Mouse (Mus musculus) erythroid progenitor cell, adult 5-6 weeks (primary cell): ENCODE data around the gene Atp2b1. TPM values are rescaled to one million over a fixed set of nuclear protein-coding genes. Genes with fewer than 3 reads are reported as not detected.
A peak's percentile ranks its signal among the peaks of the same experiment; 100 is the strongest.

ENCODE experiments used
- ATAC-seq: replicated peaks from 2 replicates; pipeline ENCODE4 v1.8.0; 2016; ENCODE audit warnings: moderate number of reproducible peaks, mild to moderate bottlenecking, moderate TSS enrichment, inconsistent platforms; ENCODE audit not compliant: poor library complexity, low FRiP score, severe bottlenecking
- total RNA-seq, 2 experiments: library from RNA; stranded (forward) in 1 of 2; stranded (reverse) in 1 of 2; fragments of 150-400 nt in 1 of 2; fragments of 186-747, 209-891 nt in 1 of 2; gene quantifications; 2 replicates each; pipeline versions ENCODE4 v1.2.3 to v1.2.4; 2015 to 2017; ENCODE audit warnings: low replicate concordance in 2 of 2

Gene Atp2b1
- total RNA-seq, 2 experiments from 2014 or later = 32.3 to 39.6 TPM

GRCm38 (mm10) chr10:98914810-98915241, 620 bp downstream of the Atp2b1 start:
- ATAC-seq = peak; percentile 88

GRCm38 (mm10) chr10:98915398-98915931, 1.3 kb downstream of the Atp2b1 start:
- ATAC-seq = no peak

DNA sequence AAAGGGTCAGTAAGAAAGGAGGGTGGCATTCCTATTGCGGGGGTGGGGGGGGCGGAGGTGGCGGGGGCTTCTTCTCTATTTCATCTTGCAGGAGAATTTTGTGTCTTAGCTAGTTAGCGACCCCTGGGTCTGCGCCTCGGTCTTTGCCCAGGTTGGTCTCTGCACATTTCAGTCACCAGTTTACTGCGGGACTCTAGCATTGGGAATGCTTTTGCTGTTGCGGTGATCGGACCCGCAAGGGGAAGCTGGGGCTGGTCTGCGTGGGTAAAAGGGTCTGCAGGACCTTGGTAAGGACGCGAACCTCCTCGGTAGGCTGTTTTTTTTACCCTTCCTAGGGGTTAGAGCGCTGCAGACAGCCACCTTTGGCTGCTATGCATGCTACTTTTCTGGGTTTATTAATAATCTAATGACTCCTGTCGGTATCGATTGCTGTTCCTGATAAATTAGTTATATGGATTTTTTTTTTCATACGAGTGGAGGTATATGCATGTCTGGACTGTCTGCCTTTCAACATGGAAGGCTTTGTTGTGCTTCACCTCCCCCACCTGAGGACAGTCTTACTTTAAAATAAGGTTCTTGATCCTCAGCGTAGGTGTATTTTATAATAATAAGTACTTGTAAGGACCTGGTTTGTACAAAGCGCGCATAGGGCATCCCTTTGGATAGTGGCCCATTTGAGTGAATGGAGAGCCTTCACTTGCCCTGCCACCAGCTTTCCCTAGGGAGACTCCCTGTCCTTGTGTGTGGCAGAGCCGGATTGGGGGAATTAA, 2.0 kb downstream of the Atp2b1 start:
- ATAC-seq = no peak

DNA sequence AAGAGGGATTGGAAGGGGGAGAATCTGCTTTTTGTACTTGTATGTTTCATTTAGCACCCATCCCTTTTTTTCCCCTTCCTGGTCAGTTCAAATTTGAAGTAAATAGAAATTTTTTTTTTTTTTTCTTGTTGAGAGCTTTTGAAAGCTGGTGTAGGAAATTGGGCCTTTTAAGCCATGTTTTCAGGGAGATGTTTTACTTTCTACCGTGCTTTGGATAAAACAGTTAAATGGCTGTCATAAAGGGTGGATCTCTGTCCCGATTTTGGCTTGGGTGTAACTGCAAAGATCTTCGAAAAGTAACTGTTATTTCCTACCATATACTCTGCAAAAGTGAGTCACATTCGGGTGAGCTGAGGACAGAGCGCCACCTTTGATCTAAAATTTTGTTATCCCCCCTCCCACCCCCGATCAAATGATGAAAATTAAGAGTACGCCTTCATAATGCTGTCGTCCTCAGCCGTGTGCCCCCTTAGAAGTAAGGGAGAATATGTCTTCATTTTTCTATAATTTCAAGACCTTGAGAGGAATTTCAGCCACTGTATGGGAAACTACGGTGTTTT, 2.7 kb downstream of the Atp2b1 start:
- ATAC-seq = no peak

- no peak for ATAC-seq
Observed at GRCm38 (mm10) chr10:98925081-98925480, 10.9 kb downstream of the Atp2b1 start.

- no peak for ATAC-seq
Observed at GRCm38 (mm10) chr10:98926991-98927390, 12.8 kb downstream of the Atp2b1 start.

- no peak for ATAC-seq
Observed at GRCm38 (mm10) chr10:98929444-98929843, 15.2 kb downstream of the Atp2b1 start.

DNA sequence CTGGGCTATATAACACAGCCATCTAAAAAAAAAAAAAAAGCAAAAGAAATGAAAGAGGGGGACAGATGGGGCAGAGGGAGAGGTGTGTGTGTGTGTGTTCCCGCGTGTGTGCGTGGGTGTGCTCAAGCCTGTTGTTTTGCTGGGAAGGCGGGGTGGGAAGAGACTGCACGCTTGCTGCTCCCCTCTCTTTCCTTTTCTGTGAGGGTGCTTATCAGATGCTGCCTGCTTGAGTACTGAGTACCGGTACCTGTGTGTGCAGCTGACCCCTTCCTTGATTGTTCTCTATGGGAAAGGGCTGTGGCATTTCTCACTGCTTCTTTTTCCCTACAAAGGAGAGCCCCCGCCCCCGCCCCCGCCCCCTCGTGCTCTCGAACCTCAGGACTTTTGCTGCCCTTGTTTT, 15.9 kb downstream of the Atp2b1 start:
- ATAC-seq = no peak

DNA sequence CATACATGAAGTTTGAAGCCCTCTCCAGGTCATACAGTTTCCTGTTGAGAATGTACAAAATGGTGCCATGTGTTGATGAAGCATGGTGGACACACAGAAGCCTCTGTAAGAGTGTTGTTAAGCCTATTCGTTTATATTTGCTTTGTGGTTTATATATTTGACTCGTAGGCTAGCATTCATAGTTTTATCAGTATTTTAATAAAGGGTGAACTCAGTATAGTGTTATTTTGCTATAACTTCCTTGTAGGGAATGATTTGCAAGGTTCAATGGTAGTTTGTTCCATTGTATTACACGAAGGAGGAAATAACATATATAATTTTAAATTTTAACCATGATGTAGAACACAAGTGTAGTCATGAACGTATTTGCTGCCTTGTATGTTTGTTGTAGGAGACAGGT, 25.9 kb downstream of the Atp2b1 start:
- no peak for ATAC-seq

- ATAC-seq = no peak
Observed at GRCm38 (mm10) chr10:98940799-98941198, 26.6 kb downstream of the Atp2b1 start.

DNA sequence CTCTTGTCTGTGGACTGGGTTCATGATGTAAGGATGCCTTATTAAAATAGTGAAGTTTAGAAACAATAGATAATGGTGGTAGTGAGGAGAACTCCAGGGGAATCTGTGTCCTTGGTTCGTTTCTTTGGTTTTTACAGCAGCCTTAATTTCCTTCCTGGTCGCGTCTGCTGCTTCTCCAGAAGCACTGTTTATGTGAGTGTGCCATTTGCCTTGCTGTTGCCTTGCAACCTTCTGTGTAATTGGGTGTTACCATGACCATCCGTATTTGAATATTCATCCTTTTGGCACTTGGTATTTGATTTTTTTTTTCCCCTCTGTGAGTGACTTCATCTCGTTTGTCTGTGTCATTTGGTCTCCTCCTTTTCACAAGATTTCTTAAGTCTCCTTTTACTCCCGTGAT, 27.8 kb downstream of the Atp2b1 start:
- no peak for ATAC-seq

GRCm38 (mm10) chr10:98942999-98943398, 28.8 kb downstream of the Atp2b1 start:
- ATAC-seq = no peak

- no peak for ATAC-seq
Observed at GRCm38 (mm10) chr10:98943894-98944293, 29.7 kb downstream of the Atp2b1 start.

DNA sequence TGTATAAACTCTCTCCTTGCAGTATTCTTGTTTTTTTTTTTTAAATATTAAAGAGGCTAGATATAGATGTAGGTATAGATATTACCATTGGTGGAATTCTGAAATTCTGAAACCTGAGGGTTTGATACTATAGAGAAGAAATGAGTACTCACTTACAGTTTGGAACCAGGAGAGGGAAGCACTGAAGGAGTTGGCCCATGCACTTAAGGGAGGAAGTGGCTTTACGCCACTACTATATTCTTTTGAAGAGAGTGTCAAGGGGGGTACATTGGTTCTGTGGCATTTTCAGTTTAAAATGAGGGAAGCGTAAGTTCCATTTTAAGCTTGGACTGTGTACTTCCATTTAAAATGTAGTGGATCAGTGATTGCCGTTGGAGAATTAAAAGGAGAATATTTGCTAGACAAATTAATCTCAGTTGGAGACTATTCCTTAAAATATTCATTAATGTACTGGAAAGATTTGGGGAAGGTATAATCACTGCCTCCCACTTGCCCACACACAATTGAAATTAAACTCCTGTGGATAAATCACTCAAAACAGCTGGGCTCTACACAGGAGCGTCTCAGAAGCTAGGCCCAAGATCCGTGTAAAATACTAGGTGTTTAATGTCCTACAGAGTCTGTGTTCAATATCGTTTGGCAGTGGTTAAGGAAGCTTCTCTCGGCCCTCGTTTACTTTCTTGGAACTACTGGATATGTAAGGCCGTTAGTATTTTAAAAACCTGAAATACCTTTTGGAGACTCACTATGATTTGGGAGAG, 32.0 kb downstream of the Atp2b1 start:
- no peak for ATAC-seq

GRCm38 (mm10) chr10:98947206-98947605, 33.0 kb downstream of the Atp2b1 start:
- no peak for ATAC-seq

GRCm38 (mm10) chr10:98948096-98948495, 33.9 kb downstream of the Atp2b1 start:
- ATAC-seq = no peak; the same call in 1 of the 2 replicates

- ATAC-seq = no peak
Observed at GRCm38 (mm10) chr10:98949750-98950149, 35.5 kb downstream of the Atp2b1 start.

DNA sequence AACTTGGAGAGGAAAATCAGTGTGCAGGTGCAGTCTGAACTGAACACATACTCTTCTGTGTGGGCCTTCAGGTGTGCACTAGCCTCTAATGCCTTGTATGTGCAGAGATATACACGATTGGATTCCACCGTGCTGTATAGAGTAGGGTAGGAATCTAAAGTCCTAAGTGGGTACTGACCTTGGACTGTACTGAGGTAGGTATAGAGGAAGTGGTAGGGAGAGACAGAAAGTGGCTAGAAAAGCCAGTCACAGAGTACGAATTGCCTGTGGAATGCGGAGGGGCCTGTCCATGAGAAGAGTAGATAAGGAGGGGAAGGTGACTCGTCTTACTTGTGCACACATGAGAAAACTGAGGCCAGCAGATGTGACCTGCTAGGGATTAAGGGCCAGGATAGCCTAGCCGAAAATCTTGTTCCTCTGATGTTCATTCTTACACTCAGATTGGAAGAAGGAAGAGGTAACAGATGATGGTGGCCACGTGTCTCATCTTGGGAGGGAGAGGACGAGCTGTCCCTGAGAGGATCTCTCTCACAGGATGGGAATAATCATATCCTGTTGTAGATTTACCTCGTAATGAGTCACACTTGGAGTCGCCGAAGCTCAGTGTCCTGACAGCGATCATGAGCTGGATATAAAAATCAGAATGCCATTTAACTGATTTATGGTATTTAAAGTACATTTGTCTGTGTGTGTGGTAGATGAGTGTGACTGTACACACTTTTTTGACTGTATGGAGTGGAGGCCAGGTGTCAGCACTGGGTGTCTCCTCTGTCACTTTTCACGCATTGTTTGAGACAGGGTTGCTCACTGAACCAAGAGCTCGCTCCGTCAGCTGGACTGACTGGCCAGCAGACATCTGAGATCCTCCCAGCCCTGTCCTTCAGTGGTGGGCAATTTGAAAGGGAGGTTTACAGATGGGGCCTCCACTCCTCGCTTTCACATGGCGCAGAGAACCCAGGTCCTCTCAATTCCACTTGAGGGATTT, 37.4 kb downstream of the Atp2b1 start:
- no peak for ATAC-seq

DNA sequence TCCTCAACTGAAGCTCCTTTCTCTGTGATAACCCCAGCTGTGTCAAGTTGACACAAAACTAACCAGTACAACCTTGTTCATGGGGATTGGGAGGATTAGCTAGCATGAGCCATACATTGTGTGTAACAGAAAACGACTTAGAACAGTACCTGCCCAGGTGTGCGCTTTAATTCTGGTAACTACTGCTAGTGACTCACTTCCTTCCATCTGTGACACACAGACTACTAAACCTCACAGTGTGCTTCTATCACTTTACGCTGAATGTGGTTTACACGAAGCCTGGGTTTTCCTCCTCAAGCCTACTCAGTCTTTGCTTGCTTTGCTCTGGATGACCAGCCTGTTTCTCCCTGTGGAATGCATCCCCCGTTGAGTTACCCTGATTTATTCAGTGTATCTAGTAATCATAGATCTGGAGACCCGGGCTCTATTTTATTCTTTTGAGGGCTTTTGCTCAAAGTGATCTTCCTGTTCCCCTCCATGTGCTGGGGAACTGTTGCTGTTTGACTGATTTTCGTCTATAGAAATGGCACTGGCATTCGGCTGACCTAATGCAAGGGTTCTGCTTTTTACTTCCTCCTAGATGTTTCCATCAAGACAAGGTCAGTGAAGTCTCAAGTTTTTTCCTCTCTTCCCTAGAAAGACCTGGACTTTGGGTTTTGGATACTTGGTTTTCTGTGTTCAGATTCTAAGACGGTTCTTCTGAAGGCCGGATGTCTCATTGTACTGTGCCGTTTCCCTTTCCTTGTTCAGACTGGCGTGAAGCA, 40.2 kb downstream of the Atp2b1 start:
- no peak for ATAC-seq
